Mouse (Mus musculus) forebrain, embryonic 15.5 days (tissue): Measurements from ENCODE around the gene Gm8220. TPM values are rescaled to one million over a fixed set of nuclear protein-coding genes. Genes with fewer than 3 reads are reported as not detected.
"Not testable (repeated sequence)": the region's sequence is repeated elsewhere in the genome, so short reads cannot be mapped to it uniquely, and the experiment has no call there.

Experiments
- ATAC-seq: fragments of 200-750 bp; cut with Nextera tagmentation; replicated peaks from 2 replicates; pipeline ENCODE4 v1.8.0; 2017; ENCODE audit warnings: mild to moderate bottlenecking, moderate TSS enrichment, moderate library complexity
- H3K27ac ChIP-seq: fragments of 300-500 bp; sonication (generic); replicated peaks from 2 replicates; pipeline ENCODE4 v1.5.1; 2015; ENCODE audit warnings: mild to moderate bottlenecking, inconsistent platforms
- H3K27me3 ChIP-seq: fragments of 300-500 bp; sonication (generic); 2 replicates; pipeline ENCODE4 v1.6.1; 2015; ENCODE audit warnings: inconsistent platforms
- H3K36me3 ChIP-seq: fragments of 300-500 bp; sonication (generic); 2 replicates; pipeline ENCODE4 v1.6.1; 2015; ENCODE audit warnings: mild to moderate bottlenecking, inconsistent platforms
- H3K4me1 ChIP-seq: fragments of 300-500 bp; sonication (generic); 2 replicates; pipeline ENCODE4 v1.6.1; 2015; ENCODE audit warnings: inconsistent platforms
- H3K4me2 ChIP-seq: fragments of 300-500 bp; sonication (generic); replicated peaks from 2 replicates; pipeline ENCODE4 v1.6.1; 2015; ENCODE audit warnings: mild to moderate bottlenecking, inconsistent platforms
- H3K4me3 ChIP-seq: fragments of 300-500 bp; sonication (generic); 2 replicates; pipeline ENCODE4 v1.5.1; 2015; ENCODE audit warnings: mild to moderate bottlenecking, inconsistent platforms
- H3K9ac ChIP-seq: fragments of 300-500 bp; sonication (generic); replicated peaks from 2 replicates; pipeline ENCODE4 v1.6.1; 2015; ENCODE audit warnings: mild to moderate bottlenecking, inconsistent platforms
- H3K9me3 ChIP-seq: fragments of 300-500 bp; sonication (generic); 2 replicates; pipeline ENCODE4 v1.6.1; 2016; ENCODE audit warnings: inconsistent platforms
- WGBS: fragments of 180-500 bp; shearing (Covaris S2); methylation state at CpG from one replicate; pipeline ENCODE4 v1.1.7; 2015; ENCODE audit warnings: mixed read lengths; 5-methylcytosine and 5-hydroxymethylcytosine counted together
- polyA plus RNA-seq: library from polyadenylated mRNA; unstranded; fragments of >200 nt; fragmentation: Nextera tagmentation; extraction: Ambion mirVana; gene quantifications from 2 replicates; pipeline ENCODE4 v1.2.1, GENCODE M21; 2015

Gene Gm8220
- polyA plus RNA-seq = not detected in 2 replicates

- not testable (repeated sequence) for H3K4me1 ChIP-seq, H3K9ac ChIP-seq, H3K27ac ChIP-seq, H3K9me3 ChIP-seq, H3K27me3 ChIP-seq, ATAC-seq, H3K4me3 ChIP-seq, H3K36me3 ChIP-seq, H3K4me2 ChIP-seq
- 88% methylated on average over 2 of the region's 2 CpGs for WGBS
Observed at GRCm38 (mm10) chr14:44285280-44285679, at the start of gene Gm8220. Gene Gm8220, plus strand, starts transcription at chr14:44285580.

GRCm38 (mm10) chr14:44248039-44248438 lies 37.3 kb upstream of the Gm8220 start:
- Histone ChIP-seq H3K9me3 (no peaks in the 10 kb centered on the region), H3K36me3 (no peaks in the 10 kb centered on the region), H3K4me1 (no peaks in the 10 kb centered on the region), H3K27ac (no peak overlapping the region), H3K9ac (no peak overlapping the region), H3K4me3 (no peak overlapping the region), H3K4me2 (no peak overlapping the region), H3K27me3 (no peaks in the 10 kb centered on the region)
- 95% methylated on average over 16 of the region's 16 CpGs for WGBS
- ATAC-seq = no peak

GRCm38 (mm10) chr14:44312049-44312448 lies 26.7 kb downstream of the Gm8220 start:
- H3K36me3 ChIP-seq, H3K4me3 ChIP-seq, H3K27me3 ChIP-seq, H3K9ac ChIP-seq, H3K4me1 ChIP-seq, H3K27ac ChIP-seq, H3K9me3 ChIP-seq, H3K4me2 ChIP-seq, ATAC-seq: not testable (repeated sequence)
- 84% methylated on average over 4 of the region's 4 CpGs for WGBS

GRCm38 (mm10) chr14:44338484-44338883 lies 53.1 kb downstream of the Gm8220 start, which contains the start of gene Gm5930:
Gene Gm5930, minus strand, starts transcription at chr14:44338584.
- H3K4me3 ChIP-seq, H3K9me3 ChIP-seq, H3K9ac ChIP-seq, H3K36me3 ChIP-seq, H3K4me2 ChIP-seq, H3K27me3 ChIP-seq, H3K4me1 ChIP-seq, ATAC-seq, H3K27ac ChIP-seq: not testable (repeated sequence)
- 83% methylated on average over 1 of the region's 2 CpGs for WGBS

Other genes with a start within 250 kb of the Gm8220 start
- gene Ear2, start 182.9 kb upstream of the Gm8220 start, polyA plus RNA-seq = not detected in 2 replicates
- gene Gm3327, start 161.7 kb upstream of the Gm8220 start, polyA plus RNA-seq = not detected in 2 replicates
- not detected in 2 replicates for gene Gm8212, start 87.9 kb upstream of the Gm8220 start, polyA plus RNA-seq
- gene 4930503E14Rik, start 72.3 kb upstream of the Gm8220 start, polyA plus RNA-seq = not detected in 2 replicates
- not detected in 2 replicates for gene Gm5930, start 53.0 kb downstream of the Gm8220 start, polyA plus RNA-seq
- gene Gm8229, start 79.8 kb downstream of the Gm8220 start, polyA plus RNA-seq = not detected in 2 replicates
- not detected in 2 replicates for gene Gm3371, start 125.1 kb downstream of the Gm8220 start, polyA plus RNA-seq
- not detected in 2 replicates for gene Gm8232, start 148.1 kb downstream of the Gm8220 start, polyA plus RNA-seq
- gene BC061237, start 206.9 kb downstream of the Gm8220 start, polyA plus RNA-seq = not detected in 2 replicates
- gene Gm17093, start 232.7 kb downstream of the Gm8220 start, polyA plus RNA-seq = not detected in 2 replicates